Mouse (Mus musculus): ENCODE data around the gene Sv2a.
"Not testable (repeated sequence)": the region's sequence is repeated elsewhere in the genome, so short reads cannot be mapped to it uniquely, and the experiment has no call there.

The Sv2a gene

GRCm38 (mm10) chr3:96174042-96174441 is 6.9 kb upstream of the Sv2a start:
- not testable (repeated sequence) for DNase-seq

GRCm38 (mm10) chr3:96175251-96175650 is 5.7 kb upstream of the Sv2a start:
- no peak for DNase-seq

- no peak for DNase-seq
Observed at GRCm38 (mm10) chr3:96178427-96178826, 2.5 kb upstream of the Sv2a start.

GRCm38 (mm10) chr3:96178902-96179301 is 2.0 kb upstream of the Sv2a start:
- DNase-seq: no peak

GRCm38 (mm10) chr3:96179531-96179930 is 1.4 kb upstream of the Sv2a start:
- DNase-seq: no peak

GRCm38 (mm10) chr3:96181510-96182381 is 795 bp downstream of the Sv2a start:
- DNase-seq: peak; percentile 55

- DNase-seq: peak; percentile 45
Observed at GRCm38 (mm10) chr3:96182382-96182776, 1.4 kb downstream of the Sv2a start.

GRCm38 (mm10) chr3:96192977-96193376 is 12.0 kb downstream of the Sv2a start:
- DNase-seq: no peak

- DNase-seq: no peak
Observed at GRCm38 (mm10) chr3:96194966-96195365, 14.0 kb downstream of the Sv2a start.

- no peak for DNase-seq
Observed at GRCm38 (mm10) chr3:96195616-96196313, 14.8 kb downstream of the Sv2a start.

- no peak for DNase-seq
Observed at GRCm38 (mm10) chr3:96196437-96197128, 15.6 kb downstream of the Sv2a start.

- peak; percentile 92 for DNase-seq
Observed at GRCm38 (mm10) chr3:96197129-96197749, 16.3 kb downstream of the Sv2a start.

GRCm38 (mm10) chr3:96198181-96198580 is 17.2 kb downstream of the Sv2a start:
- peak; percentile 31 for DNase-seq

GRCm38 (mm10) chr3:96198601-96199251 is 17.8 kb downstream of the Sv2a start:
- DNase-seq: not testable (repeated sequence)

GRCm38 (mm10) chr3:96199731-96200130 is 18.8 kb downstream of the Sv2a start:
- no peak for DNase-seq

GRCm38 (mm10) chr3:96207819-96208218 is 26.9 kb downstream of the Sv2a start:
- DNase-seq: no peak

- peak; percentile 38 for DNase-seq
Observed at GRCm38 (mm10) chr3:96209242-96209641, 28.3 kb downstream of the Sv2a start.

- DNase-seq: no peak
Observed at GRCm38 (mm10) chr3:96219191-96219641, 38.3 kb downstream of the Sv2a start.

GRCm38 (mm10) chr3:96219661-96220130 is 38.7 kb downstream of the Sv2a start, which contains the start of the genes Bola1 and Hist2h2ab:
TSS of gene Bola1 (minus strand) at chr3:96219709.
TSS of gene Hist2h2ab (plus strand) at chr3:96219865.
- DNase-seq: peak; percentile 94

- peak; percentile 67 for DNase-seq
Observed at GRCm38 (mm10) chr3:96220131-96220764, 39.3 kb downstream of the Sv2a start.

All from retina, postnatal 1 day (tissue).